Mouse (Mus musculus): Measurements from ENCODE around the gene Map2k2.
"Not testable (repeated sequence)": the region's sequence is repeated elsewhere in the genome, so short reads cannot be mapped to it uniquely, and the experiment has no call there.

Gene Map2k2

GRCm38 (mm10) chr10:81143845-81144437 lies 38.2 kb downstream of the Map2k2 start:
- DNase-seq, result no peak

GRCm38 (mm10) chr10:81144667-81145066 lies 39.0 kb downstream of the Map2k2 start:
- DNase-seq, result peak; percentile 48

GRCm38 (mm10) chr10:81145307-81145706 lies 39.6 kb downstream of the Map2k2 start:
- DNase-seq, result no peak

- no peak for DNase-seq
These were observed 40.1 kb downstream of the Map2k2 start for GRCm38 (mm10) chr10:81145778-81146177.

- no peak for DNase-seq
These were observed 40.6 kb downstream of the Map2k2 start for GRCm38 (mm10) chr10:81146296-81146695.

GRCm38 (mm10) chr10:81151261-81151660 lies 45.5 kb downstream of the Map2k2 start:
- no peak for DNase-seq

- no peak for DNase-seq
These were observed 46.9 kb downstream of the Map2k2 start for GRCm38 (mm10) chr10:81152609-81153008.

GRCm38 (mm10) chr10:81154313-81154712 lies 48.6 kb downstream of the Map2k2 start:
- no peak for DNase-seq

- no peak for DNase-seq
These were observed 49.0 kb downstream of the Map2k2 start for GRCm38 (mm10) chr10:81154736-81155135.

GRCm38 (mm10) chr10:81161602-81162317 lies 56.0 kb downstream of the Map2k2 start:
- DNase-seq, result peak; percentile 71

- DNase-seq, result no peak
These were observed 56.6 kb downstream of the Map2k2 start for GRCm38 (mm10) chr10:81162318-81162652.

GRCm38 (mm10) chr10:81165118-81165517 lies 59.4 kb downstream of the Map2k2 start:
- DNase-seq, result no peak

GRCm38 (mm10) chr10:81167200-81168086 lies 61.7 kb downstream of the Map2k2 start, which contains the start of gene Pias4:
Pias4 (minus strand) TSS chr10:81167923.
- peak; percentile 100 for DNase-seq

GRCm38 (mm10) chr10:81168087-81168431 lies 62.3 kb downstream of the Map2k2 start:
- DNase-seq, result no peak

- peak; percentile 92 for DNase-seq
These were observed 63.0 kb downstream of the Map2k2 start for GRCm38 (mm10) chr10:81168521-81169244.

GRCm38 (mm10) chr10:81169411-81169900 lies 63.7 kb downstream of the Map2k2 start:
- DNase-seq, result peak; percentile 62

GRCm38 (mm10) chr10:81173132-81173531 lies 67.4 kb downstream of the Map2k2 start:
- peak; percentile 86 for DNase-seq

- peak; percentile 91 for DNase-seq
These were observed 69.1 kb downstream of the Map2k2 start for GRCm38 (mm10) chr10:81174617-81175344.

- DNase-seq, result not testable (repeated sequence)
These were observed 69.6 kb downstream of the Map2k2 start for GRCm38 (mm10) chr10:81175345-81175701.

- no peak for DNase-seq
These were observed 70.3 kb downstream of the Map2k2 start for GRCm38 (mm10) chr10:81175936-81176465.

- peak; percentile 100 for DNase-seq
These were observed 71.0 kb downstream of the Map2k2 start, which contains the start of gene Eef2 for GRCm38 (mm10) chr10:81176466-81177271. Eef2 (plus strand) TSS chr10:81176631.
